Mouse (Mus musculus) megakaryocyte progenitor cell, adult 5-6 weeks (primary cell): Measurements from ENCODE around the gene Haus2. TPM values are rescaled to one million over a fixed set of nuclear protein-coding genes. Genes with fewer than 3 reads are reported as not detected.

Source experiments
- ATAC-seq: replicated peaks from 2 replicates; pipeline ENCODE4 v1.8.0; 2016; ENCODE audit warnings: mild to moderate bottlenecking, moderate TSS enrichment, inconsistent platforms; ENCODE audit not compliant: poor library complexity
- total RNA-seq, 2 experiments: library from RNA; stranded (forward) in 1 of 2; stranded (reverse) in 1 of 2; fragments of 157-497, 149-512 nt in 1 of 2; fragments of 200-1000 nt in 1 of 2; gene quantifications; 2 replicates each; pipeline versions ENCODE4 v1.2.3 to v1.2.4; 2015 to 2017

The Haus2 gene
- total RNA-seq, 2 experiments from 2014 or later: 17.6 to 28.5 TPM

DNA sequence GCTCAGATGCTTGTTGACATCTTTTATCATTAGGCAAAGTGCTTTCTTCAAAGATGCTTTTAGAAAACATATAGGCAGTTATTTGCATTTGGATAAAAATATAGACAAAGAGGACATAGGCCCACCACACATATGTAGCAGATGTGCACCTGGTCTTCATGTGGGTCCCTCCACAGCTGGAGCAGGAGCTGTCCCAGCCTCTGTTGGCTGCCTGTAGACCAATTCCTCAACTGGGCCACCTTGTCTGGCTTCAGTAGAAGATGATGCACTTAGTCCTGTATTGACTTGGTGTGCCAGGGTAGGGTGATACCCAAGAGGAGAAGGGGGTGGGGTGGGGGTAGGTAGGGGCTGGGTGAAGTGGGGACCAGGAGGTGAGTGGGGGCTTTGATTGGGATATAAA lies 53.6 kb downstream of the Haus2 start:
- no peak for ATAC-seq

DNA sequence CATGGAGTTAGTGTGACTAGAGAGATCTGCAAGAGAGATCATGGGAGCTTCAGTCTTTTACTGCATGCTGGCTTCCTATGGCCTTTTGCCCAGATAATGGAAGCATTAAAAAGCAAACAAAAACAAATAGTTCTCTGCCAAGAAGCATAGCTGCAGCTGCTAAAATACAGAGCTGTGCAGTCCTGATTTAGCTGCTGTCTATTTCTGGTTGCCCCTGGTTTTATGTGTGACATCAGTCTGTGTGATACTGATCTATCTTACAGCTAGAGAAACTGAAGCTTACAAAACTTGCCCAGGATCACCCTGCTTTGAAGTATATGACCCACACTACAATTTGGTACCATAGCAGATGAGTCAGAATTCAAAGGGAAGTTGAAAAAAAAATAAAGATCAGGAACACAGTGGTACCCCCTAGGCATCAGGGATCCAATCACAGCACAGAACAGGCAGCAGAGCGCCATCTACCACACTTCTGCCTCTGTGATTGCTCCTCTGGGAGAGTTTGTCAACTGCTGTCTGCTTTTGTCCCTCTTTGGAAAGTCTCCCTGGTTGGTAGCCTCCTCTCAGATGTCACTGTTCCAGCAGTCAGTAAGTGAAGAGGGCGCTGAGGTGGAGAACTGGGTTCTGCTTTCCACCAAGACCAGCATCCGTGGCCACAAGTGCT lies 54.4 kb downstream of the Haus2 start:
- ATAC-seq: no peak

DNA sequence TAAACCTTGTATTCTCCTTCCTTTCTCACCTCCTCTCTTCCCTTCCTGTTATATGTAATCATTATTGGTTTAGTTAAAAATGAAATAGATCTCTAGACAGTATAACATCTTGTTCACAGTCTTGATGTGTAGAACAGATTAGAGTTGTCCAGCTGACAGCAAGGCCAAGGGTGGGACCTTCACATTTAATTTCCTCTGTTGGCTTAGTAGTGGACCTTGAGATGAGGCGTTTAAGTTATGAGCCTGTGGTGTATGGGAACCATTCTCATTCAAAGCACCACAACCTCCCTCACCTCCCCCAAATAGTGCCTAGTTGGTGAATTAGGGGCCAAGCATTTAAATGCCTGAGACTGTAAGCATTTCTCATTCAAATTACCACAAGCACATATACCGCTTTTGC lies 58.3 kb downstream of the Haus2 start:
- ATAC-seq: no peak

DNA sequence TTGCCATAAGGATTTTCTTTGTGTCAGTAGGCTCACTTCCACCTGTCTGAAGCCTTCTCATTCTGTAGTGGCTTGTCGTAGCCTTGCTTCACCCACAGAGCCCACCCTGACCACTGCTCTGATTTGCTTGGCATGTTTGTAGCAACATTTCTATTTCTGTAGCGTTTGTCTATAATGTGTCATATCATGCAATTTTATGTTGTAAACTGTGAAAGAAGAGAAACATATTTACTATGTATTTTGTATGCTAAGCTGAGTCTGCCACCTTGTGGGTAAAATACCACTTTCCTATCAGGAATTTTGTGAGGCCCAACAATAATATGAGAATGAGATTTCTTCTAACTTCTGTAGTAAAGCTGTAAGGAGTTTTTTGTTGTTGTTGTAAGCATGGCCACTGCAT lies 61.1 kb downstream of the Haus2 start:
- ATAC-seq: 0 out of 2 replicates have a peak, but pooled peaks have one; percentile 14

Other genes with a start within 250 kb of the Haus2 start
- 17.4 and 21.8 TPM in 2 replicates for gene Ganc, start 205.5 kb upstream of the Haus2 start, total RNA-seq (2015)
- 18.8 and 25.2 TPM in 2 replicates for gene Ganc, start 205.5 kb upstream of the Haus2 start, total RNA-seq (2017)
- 29.7 and 31.0 TPM in 2 replicates for gene Tmem87a, start 205.3 kb upstream of the Haus2 start, total RNA-seq (2015)
- 63.3 and 70.2 TPM in 2 replicates for gene Tmem87a, start 205.3 kb upstream of the Haus2 start, total RNA-seq (2017)
- 0.95 and 2.2 TPM in 2 replicates for gene Capn3, start 153.4 kb upstream of the Haus2 start, total RNA-seq (2015)
- gene Capn3, start 153.4 kb upstream of the Haus2 start, total RNA-seq (2017): 0.68 and 1.2 TPM in 2 replicates
- gene Zfp106, start 45.5 kb upstream of the Haus2 start, total RNA-seq (2015): 89.6 and 117 TPM in 2 replicates
- gene Zfp106, start 45.5 kb upstream of the Haus2 start, total RNA-seq (2017): 91.5 and 94.4 TPM in 2 replicates
- gene Snap23, start 41.7 kb upstream of the Haus2 start, total RNA-seq (2015): 63.4 and 64.3 TPM in 2 replicates
- 86.2 and 131 TPM in 2 replicates for gene Snap23, start 41.7 kb upstream of the Haus2 start, total RNA-seq (2017)
- gene Lrrc57, start 137 bp downstream of the Haus2 start, total RNA-seq (2015): 21.4 and 25.6 TPM in 2 replicates
- gene Lrrc57, start 137 bp downstream of the Haus2 start, total RNA-seq (2017): 16.5 and 22.9 TPM in 2 replicates
- 1.2 and 2.5 TPM in 2 replicates for gene Stard9, start 19.7 kb downstream of the Haus2 start, total RNA-seq (2015)
- 1.3 TPM in 2 replicates for gene Stard9, start 19.7 kb downstream of the Haus2 start, total RNA-seq (2017)
- gene Cdan1, start 240.7 kb downstream of the Haus2 start, total RNA-seq (2015): 13.3 and 14.4 TPM in 2 replicates
- 13.0 and 17.6 TPM in 2 replicates for gene Cdan1, start 240.7 kb downstream of the Haus2 start, total RNA-seq (2017)
- 4.0 and 5.2 TPM in 2 replicates for gene Ttbk2, start 241.2 kb downstream of the Haus2 start, total RNA-seq (2015)
- 4.5 and 7.4 TPM in 2 replicates for gene Ttbk2, start 241.2 kb downstream of the Haus2 start, total RNA-seq (2017)